Mouse (Mus musculus) ES-CJ7 (cell line): ENCODE data around the gene Def8.
"Not testable (repeated sequence)": the region's sequence is repeated elsewhere in the genome, so short reads cannot be mapped to it uniquely, and the experiment has no call there.

Source experiments
- DNase-seq: peaks from one replicate; pipeline ENCODE4 v3.0.0; 2011; ENCODE audit warnings: low read depth, low spot score

Def8 gene

DNA sequence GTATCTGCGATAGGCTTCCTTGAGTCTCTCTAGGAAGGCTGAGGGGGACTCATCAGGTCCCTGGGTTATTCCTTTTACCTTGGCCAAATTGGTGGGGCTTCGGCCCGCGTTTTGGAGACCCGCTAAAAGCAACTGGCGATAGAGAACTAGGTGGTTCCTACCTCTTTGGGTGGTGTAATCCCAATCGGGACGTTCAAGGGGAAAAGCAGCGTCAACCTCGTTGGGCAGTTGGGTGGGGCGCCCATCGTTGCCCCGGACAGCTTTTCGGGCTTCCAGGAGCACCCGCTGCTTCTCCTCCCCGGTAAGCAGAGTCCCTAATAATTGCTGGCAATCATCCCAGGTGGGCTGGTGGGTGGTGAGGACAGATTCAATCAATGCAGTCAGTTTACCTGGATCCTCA is 9.1 kb downstream of the Def8 start:
- no peak for DNase-seq

DNA sequence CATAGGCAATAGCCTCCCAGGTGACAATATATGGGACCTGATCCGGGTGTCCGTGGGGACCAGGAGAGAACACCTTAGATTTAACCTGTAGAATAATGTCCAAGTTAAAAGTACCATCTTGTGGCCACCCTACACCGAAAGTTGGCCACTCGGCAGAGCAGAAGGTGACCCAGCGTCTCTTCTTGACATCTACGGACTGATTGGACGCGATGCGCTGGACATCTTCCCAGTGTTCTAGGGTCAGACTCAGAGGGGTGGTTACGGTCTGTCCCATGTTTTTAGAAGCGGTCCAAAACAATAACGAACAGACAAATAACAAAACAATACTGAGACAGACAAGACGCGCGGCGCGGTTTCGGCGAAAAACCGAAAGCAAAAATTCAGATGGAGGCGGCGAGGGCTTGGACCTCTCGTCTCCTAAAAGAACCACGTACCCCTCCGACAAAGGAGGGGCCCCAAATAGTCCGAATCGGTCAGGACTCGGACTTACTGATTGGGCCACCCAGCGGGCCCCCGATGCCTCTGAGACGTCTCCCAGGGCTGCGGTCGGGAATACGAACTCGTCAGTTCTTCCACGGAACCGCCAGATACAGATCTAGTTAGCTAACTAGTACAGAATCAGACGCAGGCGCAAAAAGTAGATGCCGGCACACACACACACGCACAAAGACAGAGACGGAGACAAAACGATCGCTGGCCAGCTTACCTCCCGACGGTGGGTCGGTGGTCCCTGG is 10.1 kb downstream of the Def8 start:
- not testable (repeated sequence) for DNase-seq

DNA sequence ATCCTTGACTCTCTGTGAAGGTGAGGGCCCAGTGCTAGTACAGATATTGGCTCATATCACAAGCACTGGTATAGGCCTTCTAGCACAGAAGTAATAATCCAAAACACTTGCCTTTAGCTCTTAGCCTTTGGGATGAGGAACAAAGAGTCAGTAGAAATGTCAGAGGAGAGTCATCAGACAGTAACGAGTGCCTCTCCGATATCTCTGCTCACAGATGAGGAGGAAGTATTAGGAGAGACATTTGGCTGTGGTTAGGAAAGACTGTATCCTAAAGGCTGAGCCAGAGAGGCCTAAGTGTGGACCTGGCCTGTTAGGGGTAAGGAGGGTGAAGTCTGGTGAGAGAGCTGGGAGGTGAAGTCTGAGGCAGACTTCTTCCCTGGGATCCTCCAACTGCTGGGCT is 18.5 kb downstream of the Def8 start:
- DNase-seq, result no peak

DNA sequence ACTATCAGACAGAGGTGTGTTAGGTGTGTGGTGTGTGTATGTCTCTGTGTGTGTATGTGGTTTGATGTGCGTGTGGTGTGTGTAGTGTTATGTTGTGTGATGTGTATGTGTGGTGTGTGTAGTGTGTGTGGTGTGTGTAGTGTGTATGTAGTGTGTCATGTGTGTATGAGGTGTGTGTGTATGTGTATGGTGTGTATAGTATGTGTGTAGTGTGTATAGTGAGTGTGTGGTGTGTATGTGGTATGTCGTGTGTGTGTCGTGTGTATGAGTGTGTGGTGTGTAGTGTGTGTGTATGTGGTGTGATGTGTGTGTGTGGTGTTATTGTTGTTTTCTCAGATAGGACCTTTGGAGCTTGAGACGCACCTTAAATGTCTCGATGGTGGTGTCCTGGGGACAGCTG is 19.0 kb downstream of the Def8 start:
- DNase-seq, result no peak

DNA sequence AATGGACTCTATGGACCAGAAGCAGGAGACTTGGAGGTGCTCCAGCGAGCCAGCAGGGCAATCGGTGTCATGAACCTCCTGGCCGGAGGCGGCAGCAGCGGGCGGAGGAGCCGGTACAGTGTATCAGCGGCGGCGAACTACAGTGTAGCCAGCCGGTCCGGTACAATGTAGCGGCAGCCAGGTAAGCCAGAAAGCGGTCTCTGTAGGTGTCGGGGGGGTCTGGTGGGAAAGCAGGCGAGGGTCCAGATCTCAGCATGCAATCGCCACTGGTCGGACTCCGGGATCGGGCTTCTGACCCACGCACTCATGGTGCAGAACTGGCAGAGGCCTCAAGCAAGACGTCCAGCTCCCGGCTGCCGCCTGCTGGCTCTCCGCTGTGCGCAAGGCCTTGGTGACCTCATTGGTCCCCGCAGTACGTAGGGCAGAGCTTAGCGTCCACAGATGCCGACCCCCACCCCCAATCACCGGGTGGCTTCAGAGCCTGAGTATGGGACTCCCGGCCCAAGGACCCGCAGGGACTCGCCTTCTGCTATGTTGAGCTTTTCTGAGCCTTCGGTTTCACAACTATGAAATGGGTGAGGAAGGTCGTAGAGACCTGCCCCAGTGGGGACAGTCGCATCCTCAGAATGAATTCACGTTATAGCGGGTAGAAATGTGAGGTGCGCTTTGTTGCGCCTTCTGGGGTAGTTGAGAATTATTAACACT is 19.7 kb downstream of the Def8 start:
- DNase-seq, result peak; percentile 96

DNA sequence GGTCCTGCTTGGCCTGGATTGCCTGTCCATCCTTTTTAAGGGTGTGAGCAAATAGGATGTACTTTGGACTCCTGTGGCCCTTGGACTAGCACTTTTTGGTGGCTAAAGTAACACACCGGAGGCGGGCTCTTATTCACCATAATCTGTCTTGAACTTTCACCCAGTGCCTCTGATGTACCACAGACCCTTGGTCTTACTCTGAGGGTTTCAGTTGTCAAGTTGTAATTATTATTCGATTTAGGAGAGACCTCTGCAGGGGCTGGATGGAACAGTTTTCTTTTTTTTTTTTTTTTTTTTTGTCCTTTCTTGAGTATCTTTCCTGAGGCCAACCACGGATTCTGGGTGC is 20.2 kb downstream of the Def8 start:
- DNase-seq, result no peak

DNA sequence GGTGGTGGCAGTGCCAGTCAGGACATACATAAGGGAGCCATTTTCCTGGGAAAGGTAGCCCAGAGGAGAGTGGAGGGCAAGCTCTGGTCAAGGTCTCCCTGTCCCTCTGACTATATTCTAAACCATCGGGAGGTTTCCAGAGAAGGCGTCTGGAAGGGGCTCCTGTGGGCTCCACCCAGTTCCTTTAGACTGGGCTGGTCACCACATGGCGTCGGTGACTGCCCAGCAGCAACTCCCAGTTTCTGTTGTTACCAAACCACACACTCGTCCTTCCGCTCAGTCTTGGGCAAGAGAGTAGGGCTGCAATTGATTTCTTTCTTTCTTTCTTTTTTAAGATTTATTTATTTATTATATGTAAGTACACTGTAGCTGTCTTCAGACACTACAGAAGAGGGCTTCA is 20.8 kb downstream of the Def8 start:
- DNase-seq, result peak; percentile 5

DNA sequence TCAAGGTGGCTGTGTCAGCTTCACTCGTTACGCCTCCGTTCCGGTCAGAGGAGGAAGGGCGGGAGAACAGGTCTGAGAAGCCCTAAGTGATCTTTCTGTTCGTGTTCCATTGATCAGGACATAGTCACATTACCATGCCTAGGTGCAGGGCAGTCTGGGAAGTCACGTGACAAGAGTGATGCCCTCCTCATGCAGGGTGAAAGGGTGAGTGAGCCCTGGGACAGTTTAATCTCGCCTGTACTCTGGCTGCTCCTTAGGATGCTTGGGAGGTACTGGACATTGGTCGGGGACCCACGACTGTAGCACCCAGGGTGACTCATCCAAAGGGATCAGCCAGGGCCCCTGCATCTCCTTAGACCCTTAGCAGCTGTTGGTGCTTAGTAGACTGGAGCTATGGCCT is 22.7 kb downstream of the Def8 start:
- peak; percentile 28 for DNase-seq

DNA sequence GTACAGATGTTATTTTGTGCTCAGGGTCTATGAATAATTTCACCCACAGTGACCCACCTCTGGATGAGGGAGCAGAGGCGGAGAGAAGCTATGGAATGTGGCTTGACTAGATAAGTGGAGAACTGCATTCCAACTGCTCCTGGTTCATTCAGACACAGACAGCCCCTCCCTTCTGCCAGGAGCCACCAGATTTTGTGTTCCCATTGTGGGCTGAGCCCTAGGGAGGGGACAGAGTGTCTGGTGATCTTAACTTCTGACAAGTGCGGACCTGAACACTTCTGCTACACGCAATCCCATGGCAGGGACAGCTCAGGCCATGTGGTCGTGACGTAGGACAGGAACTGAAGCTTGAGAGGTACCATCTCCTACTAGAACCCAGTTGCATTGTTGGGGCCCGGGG is 23.5 kb downstream of the Def8 start:
- peak; percentile 69 for DNase-seq

DNA sequence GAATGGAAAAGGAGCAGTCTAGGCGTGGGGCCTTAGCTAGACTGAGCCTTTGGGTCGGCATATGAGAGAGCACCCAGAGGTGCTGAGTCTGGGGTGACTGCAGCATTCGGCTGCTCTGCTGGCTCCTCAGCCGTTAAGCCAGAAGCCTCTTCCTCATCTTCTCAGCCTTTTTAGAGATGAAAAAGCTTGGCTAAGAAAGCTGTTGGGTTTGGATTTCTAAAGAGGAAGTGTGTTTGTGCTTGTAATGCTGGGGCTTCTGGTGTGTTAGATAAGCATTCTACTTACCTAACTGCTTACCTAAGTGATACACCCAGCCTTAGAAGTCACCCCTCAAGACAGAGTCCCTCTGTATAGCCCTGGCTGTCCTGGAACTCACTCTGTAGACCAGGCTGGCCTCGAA is 27.5 kb downstream of the Def8 start:
- DNase-seq, result peak; percentile 1

DNA sequence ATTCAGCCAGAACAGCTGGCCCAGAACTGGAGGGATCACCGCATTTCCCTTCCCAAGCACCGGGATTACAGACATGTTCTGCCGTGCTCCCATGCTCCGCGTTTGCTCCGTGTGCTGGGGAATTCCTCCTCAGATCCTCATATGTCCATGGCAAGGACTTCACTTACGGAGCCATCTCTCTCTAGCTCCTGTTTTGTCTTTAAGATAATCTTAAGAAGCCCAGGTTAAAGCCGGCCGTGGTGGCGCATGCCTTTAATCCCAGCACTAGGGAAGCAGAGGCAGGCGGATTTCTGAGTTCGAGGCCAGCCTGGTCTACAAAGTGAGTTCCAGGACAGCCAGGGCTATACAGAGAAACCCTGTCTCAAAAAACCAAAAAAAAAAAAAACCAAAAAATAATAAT is 28.4 kb downstream of the Def8 start:
- not testable (repeated sequence) for DNase-seq

DNA sequence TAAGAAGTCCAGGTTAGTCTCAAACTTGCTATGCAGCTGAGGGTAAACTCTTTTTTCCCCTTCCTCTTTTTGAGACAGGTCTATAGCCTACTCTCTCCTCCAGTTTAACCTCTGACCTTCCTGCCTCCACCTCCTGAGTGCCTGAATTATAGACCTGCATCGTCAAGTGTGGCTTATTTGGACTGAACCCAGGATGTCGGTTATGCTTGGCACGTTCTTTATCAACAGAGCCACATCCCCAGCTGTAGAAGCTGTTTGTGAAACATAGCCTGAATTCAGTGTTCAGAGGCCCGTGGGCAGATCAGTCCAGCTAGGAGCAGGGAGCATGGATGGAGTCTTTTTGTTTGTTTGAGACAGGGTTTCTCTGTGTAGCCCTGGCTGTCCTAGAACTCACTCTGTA is 28.8 kb downstream of the Def8 start:
- peak; percentile 4 for DNase-seq

DNA sequence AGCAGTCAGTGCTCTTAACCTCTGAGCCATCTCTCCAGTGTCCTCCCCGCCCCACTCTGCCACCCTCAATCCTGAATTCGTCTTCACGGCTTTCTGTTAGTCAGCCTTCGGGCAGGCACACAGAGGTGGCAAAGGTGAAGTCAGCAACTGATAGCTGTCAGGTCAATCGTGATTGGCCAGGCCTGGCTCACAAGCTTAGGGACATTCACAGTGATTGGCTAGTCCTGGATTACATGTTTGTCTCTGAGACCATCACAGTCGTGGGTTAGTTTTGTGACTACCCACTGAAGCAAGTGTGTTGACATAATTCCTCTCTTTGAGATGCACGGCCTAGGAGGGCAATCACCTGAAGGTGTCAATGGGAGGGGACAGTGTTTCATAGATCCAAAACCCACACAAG is 30.0 kb downstream of the Def8 start:
- peak; percentile 69 for DNase-seq

DNA sequence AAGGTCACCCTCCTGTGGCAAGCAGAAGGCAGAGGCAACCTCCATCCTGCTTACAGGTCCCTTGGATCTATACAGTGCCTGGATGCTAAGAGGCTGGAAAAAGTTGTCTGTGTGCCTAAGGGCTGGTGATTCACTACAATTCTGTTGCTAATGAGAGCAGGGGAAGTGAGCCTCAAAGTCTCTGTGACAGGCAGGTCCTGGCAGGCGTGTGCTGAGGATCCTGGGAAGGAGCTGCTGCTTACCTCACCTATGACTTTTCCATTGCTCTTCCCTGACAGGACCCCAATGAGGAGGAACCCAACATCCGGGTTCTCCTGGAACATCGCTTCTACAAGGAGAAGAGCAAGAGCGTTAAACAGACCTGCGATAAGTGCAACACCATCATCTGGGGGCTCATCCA is 30.6 kb downstream of the Def8 start:
- peak; percentile 100 for DNase-seq

DNA sequence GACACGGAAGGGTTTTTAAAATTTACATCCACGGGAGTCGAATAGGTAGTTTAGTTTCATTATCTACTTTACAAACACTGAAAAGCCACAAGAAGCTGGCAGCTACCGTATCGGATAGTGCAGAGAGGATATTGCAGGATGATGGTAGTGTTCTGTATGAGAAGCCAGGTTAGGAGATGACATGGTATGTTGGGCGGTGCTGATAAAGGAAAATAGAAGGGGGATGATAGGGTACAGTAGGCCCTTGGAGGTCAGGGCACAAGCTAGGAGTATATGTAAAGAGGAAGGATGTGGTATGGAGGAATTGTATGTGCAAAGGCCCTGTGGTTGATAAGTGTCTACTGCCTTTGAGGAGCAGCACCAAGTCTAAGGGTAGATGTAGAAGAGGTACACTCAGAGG is 31.2 kb downstream of the Def8 start:
- no peak for DNase-seq

DNA sequence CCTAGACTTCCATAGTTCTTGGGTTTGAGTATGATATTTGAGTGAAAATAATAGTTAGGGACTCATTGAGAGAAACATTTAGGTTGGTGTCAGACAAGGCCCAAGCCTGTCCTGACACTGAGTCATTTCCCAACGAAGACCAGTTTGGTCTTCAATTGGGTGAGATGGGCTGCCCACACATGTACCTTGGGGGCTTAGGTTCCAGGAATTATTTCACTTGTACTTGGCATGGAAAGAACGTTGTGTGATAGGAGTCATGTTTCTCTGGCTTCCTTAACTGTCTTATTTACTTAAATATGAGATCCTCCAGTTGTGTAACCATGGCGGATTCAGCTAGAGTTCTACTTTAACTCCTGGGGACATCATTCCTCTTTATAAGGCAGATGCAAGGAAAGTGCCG is 40.3 kb downstream of the Def8 start:
- no peak for DNase-seq

DNA sequence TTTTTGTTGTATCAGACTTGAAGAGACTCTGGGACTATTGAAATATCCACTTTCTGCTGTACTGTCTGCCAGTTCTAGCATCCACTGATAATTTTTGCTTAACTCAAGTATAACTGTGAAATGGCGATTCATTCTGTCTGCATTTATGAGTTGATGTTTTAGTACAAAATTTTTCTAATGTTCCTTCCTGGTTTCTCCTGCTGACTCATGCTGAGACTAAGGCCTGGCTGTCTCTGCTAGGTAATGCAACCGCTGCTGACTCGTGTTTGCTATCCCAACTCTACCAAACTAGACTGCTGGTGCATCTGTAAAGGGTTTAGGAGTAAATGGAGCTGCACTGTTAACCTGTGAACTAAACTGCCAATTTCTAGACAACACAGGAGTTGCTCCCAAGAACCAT is 44.1 kb downstream of the Def8 start:
- peak; percentile 2 for DNase-seq

DNA sequence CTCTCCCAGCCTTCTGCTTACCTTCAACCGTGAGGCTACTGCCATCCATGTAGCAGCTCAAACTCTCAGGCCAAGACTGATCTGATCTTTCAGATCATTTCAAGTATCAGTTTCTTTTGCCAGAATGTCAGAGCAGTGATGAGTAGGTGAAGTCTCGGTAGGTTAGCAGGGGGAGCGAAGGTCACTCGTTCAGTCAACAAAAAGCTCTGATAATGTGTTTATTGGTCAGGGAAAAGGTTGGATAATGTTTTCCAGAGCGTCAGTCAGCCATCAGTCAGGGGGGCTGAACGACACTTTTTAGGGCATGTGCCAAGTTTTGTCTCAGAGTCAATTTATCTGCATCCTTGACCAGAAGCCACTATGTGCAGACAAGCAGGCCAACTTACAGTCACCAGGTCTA is 49.7 kb downstream of the Def8 start:
- not testable (repeated sequence) for DNase-seq

DNA sequence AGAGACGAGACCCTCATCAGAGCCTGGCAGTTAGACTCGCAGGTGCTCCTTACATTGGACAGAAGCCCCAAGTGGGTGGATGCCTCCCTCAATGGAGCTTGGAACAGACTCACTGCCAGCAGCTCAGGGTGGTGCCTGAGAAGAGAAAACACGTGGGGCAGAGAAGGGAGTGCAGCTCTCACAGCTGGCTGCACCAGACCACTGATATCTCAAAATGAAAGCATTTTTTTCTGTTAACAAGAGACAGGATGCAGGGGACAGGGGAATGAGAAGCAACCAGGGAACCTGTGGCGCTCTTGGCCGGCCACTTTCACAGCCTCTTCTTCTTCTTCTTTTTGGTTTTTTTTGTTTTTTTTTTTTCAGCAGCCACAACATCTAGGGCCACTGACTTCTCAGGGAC is 51.2 kb downstream of the Def8 start:
- not testable (repeated sequence) for DNase-seq

DNA sequence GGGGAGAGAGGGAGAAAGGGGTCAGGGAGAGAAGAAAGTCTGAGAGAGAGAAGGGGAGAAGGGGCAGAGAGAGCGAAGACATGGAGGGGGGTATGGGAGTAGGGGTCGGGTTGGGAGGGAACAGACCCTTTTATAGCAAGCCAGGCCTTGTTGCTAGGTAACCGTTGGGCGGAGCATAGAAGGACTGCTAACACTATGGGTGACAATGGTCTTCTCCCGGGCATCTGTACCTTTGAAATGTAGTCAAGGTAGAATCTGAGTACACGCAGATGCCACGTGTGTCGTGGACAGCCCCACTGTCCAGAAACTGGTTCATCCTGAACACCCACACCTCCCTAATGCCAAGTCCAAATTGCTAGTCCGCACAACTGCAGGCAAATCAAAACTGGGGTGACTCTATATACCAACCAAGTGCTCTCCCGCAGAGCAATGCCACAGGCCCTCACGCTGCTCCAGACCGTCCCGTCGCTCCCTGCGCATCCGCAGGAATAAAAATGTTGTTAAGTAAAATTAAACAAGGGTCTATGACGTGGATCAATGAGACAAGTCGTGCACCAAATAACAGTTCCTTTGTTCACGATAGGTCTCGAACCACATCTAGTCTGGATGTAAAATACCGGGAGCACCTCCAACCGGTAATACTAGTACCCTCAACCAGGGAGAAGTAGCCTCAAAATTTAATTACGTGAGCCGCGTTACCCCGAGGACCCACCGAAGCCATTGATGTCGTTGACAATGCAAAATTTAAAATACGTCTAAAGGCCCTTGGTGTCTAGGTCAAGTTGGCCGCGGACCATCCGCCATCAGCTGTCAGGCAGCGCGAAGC is 53.8 kb downstream of the Def8 start:
- peak; percentile 42 for DNase-seq

DNA sequence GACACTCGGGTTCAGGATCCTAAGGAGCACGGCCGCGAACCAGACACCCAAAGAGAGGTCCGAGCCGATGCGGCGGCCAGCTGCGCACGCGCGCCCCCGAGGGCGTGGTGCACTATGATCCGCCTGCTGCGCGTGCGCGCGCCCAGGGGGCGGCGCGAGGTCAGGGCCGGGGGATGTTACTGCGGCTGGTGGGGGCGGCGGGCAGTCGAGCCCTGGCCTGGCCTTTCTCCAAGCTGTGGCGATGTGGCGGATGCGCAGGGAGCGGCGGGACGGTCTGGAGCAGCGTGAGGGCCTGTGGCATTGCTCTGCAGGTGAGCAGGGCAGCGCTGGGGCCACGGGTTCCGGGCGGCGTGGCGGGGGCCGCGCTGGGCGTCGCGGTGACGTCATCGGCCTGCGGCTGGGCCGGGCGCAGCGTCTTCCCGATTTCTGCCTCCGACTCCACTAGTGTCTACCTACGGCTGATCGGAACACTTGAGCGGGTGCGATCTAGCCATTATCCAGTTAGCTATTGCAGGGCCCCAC is 54.5 kb downstream of the Def8 start, which contains the start of gene Afg3l1:
TSS of gene Afg3l1 (plus strand) at position 167 of the 522 bp plus-strand sequence.
- peak; percentile 86 for DNase-seq
